ENCODE assay signal across 7 mouse cellular contexts in the genomic region with DNA sequence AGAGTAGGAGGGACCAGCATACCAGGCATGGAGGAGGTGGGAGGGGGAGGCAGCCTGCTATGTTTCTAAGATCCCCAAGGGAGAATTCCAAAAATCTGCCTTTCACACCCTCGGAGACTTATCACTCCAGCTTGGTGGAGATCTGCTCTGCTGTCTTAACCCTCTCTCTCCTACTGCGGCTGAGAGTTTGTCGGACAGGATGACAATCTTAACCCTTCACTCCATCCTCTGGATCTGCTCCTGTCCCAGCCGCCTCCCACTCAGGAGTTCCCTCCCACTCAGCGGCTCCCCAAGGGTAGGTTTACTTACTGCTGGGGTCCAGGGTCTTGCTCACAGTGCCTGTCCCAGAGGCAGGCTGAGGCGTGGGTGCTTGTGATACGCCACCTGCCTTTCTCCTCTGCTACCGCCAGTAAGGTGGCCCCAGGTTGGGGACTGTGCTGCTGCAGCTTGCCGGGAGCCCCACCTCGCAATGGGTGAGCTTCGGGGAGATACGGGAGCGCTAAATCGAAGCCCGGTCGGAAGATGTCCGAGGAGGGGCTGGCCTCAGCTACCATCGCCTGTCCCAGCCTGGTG. TPM values are rescaled to one million over a fixed set of nuclear protein-coding genes. Genes with fewer than 3 reads are reported as not detected.
A peak's percentile ranks its signal among the peaks of the same experiment; 100 is the strongest.
DNase-seq lines count a peak whose midpoint lies in the region; ATAC-seq and TF ChIP-seq lines count a peak whose summit lies in the region.

No protein-coding gene starts in this region.

- H3K36me3 ChIP-seq in lung, embryonic 14.5 days (ENCODE audit: insufficient read depth): no peaks in the 10 kb centered on the region
- no peaks in the 10 kb centered on the region for H3K36me3 ChIP-seq in forebrain, embryonic 13.5 days (ENCODE audit: poor library complexity, severe bottlenecking)
- no peaks in the 10 kb centered on the region for H3K36me3 ChIP-seq in midbrain, embryonic 16.5 days (ENCODE audit: control insufficient read depth, insufficient read depth, low read length)

- peaks cover 4% of the 10 kb centered on the region; the same call in 1 of the 2 replicates for H3K4me1 ChIP-seq in lung, embryonic 14.5 days (ENCODE audit: insufficient read depth)
- peaks cover 18% of the 10 kb centered on the region for H3K4me1 ChIP-seq in forebrain, embryonic 13.5 days
- H3K4me1 ChIP-seq in midbrain, embryonic 16.5 days (ENCODE audit: control insufficient read depth, insufficient read depth, low read length): peaks cover 9% of the 10 kb centered on the region

- H3K4me2 ChIP-seq in lung, embryonic 14.5 days: peak overlapping the region; percentile 95
- H3K4me2 ChIP-seq in forebrain, embryonic 13.5 days: peak overlapping the region; percentile 78
- H3K4me2 ChIP-seq in midbrain, embryonic 16.5 days (ENCODE audit: low read length): peak overlapping the region; percentile 99

- peak overlapping the region; percentile 48 for H3K4me3 ChIP-seq in lung, embryonic 14.5 days (ENCODE audit: low read depth, low read length)
- H3K4me3 ChIP-seq in forebrain, embryonic 13.5 days: peak overlapping the region; percentile 45
- H3K4me3 ChIP-seq in midbrain, embryonic 16.5 days (ENCODE audit: low read depth, low read length): peak overlapping the region; percentile 23

- no peak overlapping the region for H3K27ac ChIP-seq in lung, embryonic 14.5 days (ENCODE audit: low read depth)
- no peak overlapping the region for H3K27ac ChIP-seq in forebrain, embryonic 13.5 days
- H3K27ac ChIP-seq in midbrain, embryonic 16.5 days (ENCODE audit: low read length): no peak overlapping the region

- 1% methylated on average over 18 of the region's 18 CpGs for WGBS in lung, embryonic 14.5 days
- 1% methylated on average over 18 of the region's 18 CpGs for WGBS in forebrain, embryonic 13.5 days
- WGBS in midbrain, embryonic 16.5 days: 1% methylated on average over 18 of the region's 18 CpGs

- TF ChIP-seq CTCF in lung, embryonic 14.5 days (IDR thresholded peaks at IDR 0.05; ENCODE audit: low read depth): no peak

- peak overlapping the region; percentile 32; the same call in 1 of the 2 replicates for H3K9ac ChIP-seq in lung, embryonic 14.5 days
- peak overlapping the region; percentile 30; the same call in 1 of the 2 replicates for H3K9ac ChIP-seq in forebrain, embryonic 13.5 days
- H3K9ac ChIP-seq in midbrain, embryonic 16.5 days (ENCODE audit: low read depth, low read length): peak overlapping the region; percentile 51; the same call in 1 of the 2 replicates

- H3K27me3 ChIP-seq in lung, embryonic 14.5 days (ENCODE audit: insufficient read depth, low read length): peaks cover 27% of the 10 kb centered on the region
- peaks cover 56% of the 10 kb centered on the region for H3K27me3 ChIP-seq in forebrain, embryonic 13.5 days
- H3K27me3 ChIP-seq in midbrain, embryonic 16.5 days (ENCODE audit: control insufficient read depth, insufficient read depth, low read depth, low read length): peaks cover 29% of the 10 kb centered on the region

- peak; percentile 13; the same call in 1 of the 2 replicates for ATAC-seq in lung, embryonic 14.5 days (ENCODE audit: insufficient read depth)
- ATAC-seq in forebrain, embryonic 13.5 days: no peak
- no peak for ATAC-seq in midbrain, embryonic 16.5 days

- DNase-seq in lung, embryonic 14.5 days: peak; percentile 47
- no peak for DNase-seq in lung, postnatal 10 days
- DNase-seq in layer of hippocampus, adult 8-10 months (ENCODE audit: low spot score in 2 of 2): peak; percentile 59 to 66
- DNase-seq in gastrocnemius, adult 8-10 months (ENCODE audit: low spot score in 2 of 2): no peak
- DNase-seq in ovary, postnatal 14 days (ENCODE audit: low spot score): no peak

- H3K9me3 ChIP-seq in lung, embryonic 14.5 days (ENCODE audit: low read depth, low read length): no peaks in the 10 kb centered on the region
- H3K9me3 ChIP-seq in forebrain, embryonic 13.5 days (replicated peaks): no peaks in the 10 kb centered on the region
- H3K9me3 ChIP-seq in midbrain, embryonic 16.5 days (replicated peaks; ENCODE audit: control insufficient read depth, low read length, poor library complexity, severe bottlenecking): no peaks in the 10 kb centered on the region

RNA-seq across cellular contexts. Expression of a gene that starts 12.9 kb away (rescaled TPM):
- polyA plus RNA-seq in lung, embryonic 14.5 days (2014; fragmentation: Nextera tagmentation; extraction: Ambion mirVana): 2.9 and 3.7 TPM in 2 replicates
- polyA plus RNA-seq in forebrain, embryonic 13.5 days (2015; fragmentation: Nextera tagmentation; extraction: Ambion mirVana): 0.12 and 0.37 TPM in 2 replicates
- total RNA-seq in layer of hippocampus, adult 8-10 months (2022): 10 to 100 TPM; 36.5 to 47.8 (median 42.9) TPM
- polyA plus RNA-seq in midbrain, embryonic 16.5 days (2015; fragmentation: Nextera tagmentation; extraction: Ambion mirVana): 0.45 and 0.58 TPM in 2 replicates
- 10 to 100 TPM; 22.2 to 36.1 (median 29.7) TPM for total RNA-seq in gastrocnemius, adult 8-10 months (2022)

RNA-seq across cellular contexts. Expression of a gene that starts 25.4 kb away (rescaled TPM):
- 10.5 and 12.2 TPM in 2 replicates for polyA plus RNA-seq in lung, embryonic 14.5 days (2014; fragmentation: Nextera tagmentation; extraction: Ambion mirVana)
- polyA plus RNA-seq in forebrain, embryonic 13.5 days (2015; fragmentation: Nextera tagmentation; extraction: Ambion mirVana): 6.3 and 6.5 TPM in 2 replicates
- total RNA-seq in layer of hippocampus, adult 8-10 months (2022): 10 to 100 TPM in 1 of 4 experiments, 1 to 10 TPM in 3; 5.5 to 10.5 (median 8.5) TPM
- polyA plus RNA-seq in midbrain, embryonic 16.5 days (2015; fragmentation: Nextera tagmentation; extraction: Ambion mirVana): 7.5 and 8.8 TPM in 2 replicates
- total RNA-seq in gastrocnemius, adult 8-10 months (2022): 1 to 10 TPM; 2.2 to 2.8 (median 2.5) TPM

RNA-seq across cellular contexts. Expression of a gene that starts 27.8 kb away (rescaled TPM):
- polyA plus RNA-seq in lung, embryonic 14.5 days (2014; fragmentation: Nextera tagmentation; extraction: Ambion mirVana): 0.05 TPM in 1 of 2 replicates, not detected in the other
- not detected in 2 replicates for polyA plus RNA-seq in forebrain, embryonic 13.5 days (2015; fragmentation: Nextera tagmentation; extraction: Ambion mirVana)
- total RNA-seq in layer of hippocampus, adult 8-10 months (2022): under 1 TPM in 1 of 4 experiments, not detected in 3; 0.49 TPM
- 0.26 and 0.30 TPM in 2 replicates for polyA plus RNA-seq in midbrain, embryonic 16.5 days (2015; fragmentation: Nextera tagmentation; extraction: Ambion mirVana)
- 10 to 100 TPM in 2 of 4 experiments, 1 to 10 TPM in 2; 3.4 to 20.1 (median 11.8) TPM for total RNA-seq in gastrocnemius, adult 8-10 months (2022)

RNA-seq across cellular contexts. Expression of a gene that starts 55.8 kb away (rescaled TPM):
- polyA plus RNA-seq in lung, embryonic 14.5 days (2014; fragmentation: Nextera tagmentation; extraction: Ambion mirVana): 0.28 TPM in 1 of 2 replicates, not detected in the other
- 0.16 TPM in 1 of 2 replicates, not detected in the other for polyA plus RNA-seq in forebrain, embryonic 13.5 days (2015; fragmentation: Nextera tagmentation; extraction: Ambion mirVana)
- total RNA-seq in layer of hippocampus, adult 8-10 months (2022): not detected
- 0.45 and 0.62 TPM in 2 replicates for polyA plus RNA-seq in midbrain, embryonic 16.5 days (2015; fragmentation: Nextera tagmentation; extraction: Ambion mirVana)
- 100 to 1,000 TPM; 202 to 681 (median 229) TPM for total RNA-seq in gastrocnemius, adult 8-10 months (2022)

Comparison
In these comparisons a context has a peak if more than half of its experiments do, and no peak if none do; other contexts are left out.
1. DNase-seq: peak in lung, embryonic 14.5 days (single experiment) and layer of hippocampus, adult 8-10 months (2 of 2); none in lung, postnatal 10 days (single experiment), gastrocnemius, adult 8-10 months (0 of 2) and ovary, postnatal 14 days (single experiment).
2. Peak in every context shown above with its lines, with median percentiles within 50 percentile points of each other: H3K4me2 ChIP-seq, H3K4me3 ChIP-seq and H3K9ac ChIP-seq.